9 mouse cellular contexts compared by ENCODE assay signal in genomic region chr3:144801861-144802260, GRCm38 (mm10). TPM values are rescaled to one million over a fixed set of nuclear protein-coding genes. Genes with fewer than 3 reads are reported as not detected.
DNase-seq lines count a peak whose midpoint lies in the region; ATAC-seq and TF ChIP-seq lines count a peak whose summit lies in the region.
"Had no signal": no experiment of that assay in that cellular context is flagged by ENCODE, and none has a peak within 500 bp of the region (broad histone marks: within the 10 kb centered on the region; RNA-seq: fewer than 3 reads in every experiment).

No protein-coding gene starts in this region.

- no peak overlapping the region for H3K27ac ChIP-seq in lung, embryonic 14.5 days (ENCODE audit: low read depth)
- H3K27ac ChIP-seq in neural tube, embryonic 11.5 days (ENCODE audit: low read depth, low read length) = no peak overlapping the region

- no peaks in the 10 kb centered on the region for H3K27me3 ChIP-seq in lung, embryonic 14.5 days (ENCODE audit: insufficient read depth, low read length)
- H3K27me3 ChIP-seq in neural tube, embryonic 11.5 days (ENCODE audit: control insufficient read depth, insufficient read depth, low read length) = no peaks in the 10 kb centered on the region

- H3K36me3 ChIP-seq in lung, embryonic 14.5 days (ENCODE audit: insufficient read depth) = no peaks in the 10 kb centered on the region
- no peaks in the 10 kb centered on the region for H3K36me3 ChIP-seq in neural tube, embryonic 11.5 days (ENCODE audit: control insufficient read depth, insufficient read depth, low read length)

- 34% methylated on average over 8 of the region's 8 CpGs for WGBS in lung, embryonic 14.5 days
- 34% methylated on average over 8 of the region's 8 CpGs for WGBS in neural tube, embryonic 11.5 days

- peak; percentile 47 for TF ChIP-seq CTCF in lung, embryonic 14.5 days (IDR thresholded peaks at IDR 0.05; ENCODE audit: low read depth)

- no peaks in the 10 kb centered on the region for H3K4me1 ChIP-seq in lung, embryonic 14.5 days (ENCODE audit: insufficient read depth)
- H3K4me1 ChIP-seq in neural tube, embryonic 11.5 days (ENCODE audit: control insufficient read depth, insufficient read depth, low read length) = no peaks in the 10 kb centered on the region

- peak; percentile 85 for ATAC-seq in frontal cortex, adult (ENCODE audit: low TSS enrichment)
- ATAC-seq in lung, embryonic 14.5 days (ENCODE audit: insufficient read depth) = no peak
- peak; percentile 78 for ATAC-seq in erythroid progenitor cell, adult 5-6 weeks (replicated peaks; ENCODE audit: low FRiP score, poor library complexity, severe bottlenecking)
- peak; percentile 50; the same call in 1 of the 2 replicates for ATAC-seq in neural tube, embryonic 11.5 days (ENCODE audit: insufficient read depth, low FRiP score, low TSS enrichment)

- H3K9me3 ChIP-seq in lung, embryonic 14.5 days (ENCODE audit: low read depth, low read length) = no peaks in the 10 kb centered on the region
- H3K9me3 ChIP-seq in neural tube, embryonic 11.5 days (ENCODE audit: control insufficient read depth, low read length) = no peaks in the 10 kb centered on the region

- H3K9ac ChIP-seq in lung, embryonic 14.5 days = no peak overlapping the region
- no peak overlapping the region for H3K9ac ChIP-seq in neural tube, embryonic 11.5 days (ENCODE audit: low read length)

- no peak overlapping the region for H3K4me3 ChIP-seq in lung, embryonic 14.5 days (ENCODE audit: low read depth, low read length)
- no peak overlapping the region for H3K4me3 ChIP-seq in neural tube, embryonic 11.5 days (ENCODE audit: low read depth, low read length)

- no peak for DNase-seq in frontal cortex, postnatal 14 days (ENCODE audit: low spot score in 2 of 2)
- DNase-seq in lung, embryonic 14.5 days = peak; percentile 74
- no peak for DNase-seq in lung, postnatal 4 days
- DNase-seq in Muller cell, postnatal 12 days (ENCODE audit: inconsistent ontology term) = peak; percentile 31
- peak; percentile 41 for DNase-seq in neural tube, embryonic 11.5 days (ENCODE audit: low spot score)
- no peak for DNase-seq in cerebellum, adult 9-11 months

- H3K4me2 ChIP-seq in lung, embryonic 14.5 days = no peak overlapping the region
- no peak overlapping the region for H3K4me2 ChIP-seq in neural tube, embryonic 11.5 days (ENCODE audit: low read depth)

RNA-seq across cellular contexts. Expression of gene Clca3a2, which starts 17.4 kb away (rescaled TPM):
- 0.23 TPM in 1 of 2 replicates, not detected in the other for polyA plus RNA-seq in lung, embryonic 14.5 days (2014; fragmentation: Nextera tagmentation; extraction: Ambion mirVana)
- total RNA-seq in erythroid progenitor cell, adult 5-6 weeks (2015; ENCODE audit: low replicate concordance) = not detected in 2 replicates
- total RNA-seq in erythroid progenitor cell, adult 5-6 weeks (2017; ENCODE audit: low replicate concordance) = not detected in 2 replicates
- not detected in 2 replicates for polyA plus RNA-seq in neural tube, embryonic 11.5 days (2014; fragmentation: Nextera tagmentation; extraction: Ambion mirVana)
- total RNA-seq: layer of hippocampus, postnatal 25 days had no signal

RNA-seq across cellular contexts. Expression of gene Clca3a1, which starts 41.1 kb away (rescaled TPM):
- polyA plus RNA-seq in lung, embryonic 14.5 days (2014; fragmentation: Nextera tagmentation; extraction: Ambion mirVana) = 2.8 and 4.0 TPM in 2 replicates
- total RNA-seq in erythroid progenitor cell, adult 5-6 weeks (2015; ENCODE audit: low replicate concordance) = 9.2 and 20.5 TPM in 2 replicates
- total RNA-seq in erythroid progenitor cell, adult 5-6 weeks (2017; ENCODE audit: low replicate concordance) = 12.5 and 17.9 TPM in 2 replicates
- polyA plus RNA-seq in neural tube, embryonic 11.5 days (2014; fragmentation: Nextera tagmentation; extraction: Ambion mirVana) = 0.05 and 0.08 TPM in 2 replicates

RNA-seq across cellular contexts. Expression of gene Clca3b, which starts 47.3 kb away (rescaled TPM):
- not detected in 2 replicates for polyA plus RNA-seq in lung, embryonic 14.5 days (2014; fragmentation: Nextera tagmentation; extraction: Ambion mirVana)
- total RNA-seq in erythroid progenitor cell, adult 5-6 weeks (2015; ENCODE audit: low replicate concordance) = not detected in 2 replicates
- total RNA-seq in erythroid progenitor cell, adult 5-6 weeks (2017; ENCODE audit: low replicate concordance) = not detected in 2 replicates
- not detected in 2 replicates for polyA plus RNA-seq in neural tube, embryonic 11.5 days (2014; fragmentation: Nextera tagmentation; extraction: Ambion mirVana)
- total RNA-seq: layer of hippocampus, postnatal 25 days had no signal

Comparison
In these comparisons a context has a peak if more than half of its experiments do, and no peak if none do; other contexts are left out.
1. DNase-seq: peak in lung, embryonic 14.5 days (single experiment), Muller cell, postnatal 12 days (single experiment) and neural tube, embryonic 11.5 days (single experiment); none in frontal cortex, postnatal 14 days (0 of 2), lung, postnatal 4 days (0 of 2) and cerebellum, adult 9-11 months (single experiment).